Comparison of ENCODE assay signal across 10 mouse cellular contexts in the genomic region with DNA sequence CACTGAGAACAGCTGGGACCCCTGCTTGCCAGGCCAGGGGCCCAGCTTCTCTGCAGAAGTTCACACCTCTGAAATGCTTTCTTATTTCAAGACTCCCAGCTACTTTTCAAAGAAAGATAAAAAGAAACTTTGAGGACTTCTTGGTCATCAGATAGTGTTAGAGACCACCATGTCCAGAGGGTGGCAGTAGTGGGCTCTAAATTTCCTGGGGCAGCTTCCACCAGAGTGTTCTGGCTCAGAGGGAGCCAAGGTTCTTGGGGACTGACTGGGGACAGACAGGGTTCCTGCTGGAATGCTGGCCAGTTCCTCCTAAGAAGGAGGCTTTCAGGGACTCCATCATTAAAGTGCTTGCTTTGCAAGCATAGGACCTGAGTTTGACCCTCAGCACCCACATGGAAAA. TPM values are rescaled to one million over a fixed set of nuclear protein-coding genes. Genes with fewer than 3 reads are reported as not detected.
DNase-seq lines count a peak whose midpoint lies in the region; ATAC-seq lines count a peak whose summit lies in the region.
"Had no signal": no experiment of that assay in that cellular context is flagged by ENCODE, and none has a peak within 500 bp of the region (broad histone marks: within the 10 kb centered on the region; RNA-seq: fewer than 3 reads in every experiment).

No protein-coding gene starts in this region.

- no peaks in the 10 kb centered on the region for H3K27me3 ChIP-seq in hindbrain, embryonic 11.5 days (ENCODE audit: control insufficient read depth, insufficient read depth, low read length)
- H3K27me3 ChIP-seq in hindbrain, embryonic 13.5 days: no peaks in the 10 kb centered on the region
- H3K27me3 ChIP-seq in forebrain, embryonic 12.5 days: peaks cover 7% of the 10 kb centered on the region; the same call in 1 of the 2 replicates

- H3K9ac ChIP-seq in hindbrain, embryonic 11.5 days (ENCODE audit: low read depth, low read length): no peak overlapping the region
- no peak overlapping the region for H3K9ac ChIP-seq in hindbrain, embryonic 13.5 days
- no peak overlapping the region for H3K9ac ChIP-seq in forebrain, embryonic 12.5 days
- H3K9ac ChIP-seq: hindbrain, embryonic 15.5 days had no signal

- H3K27ac ChIP-seq in hindbrain, embryonic 11.5 days (ENCODE audit: low read depth, low read length): no peak overlapping the region
- H3K27ac ChIP-seq in hindbrain, embryonic 13.5 days: no peak overlapping the region
- H3K27ac ChIP-seq in forebrain, embryonic 12.5 days: no peak overlapping the region
- H3K27ac ChIP-seq: hindbrain, embryonic 15.5 days had no signal

- H3K9me3 ChIP-seq in hindbrain, embryonic 11.5 days (ENCODE audit: control insufficient read depth, low read length): no peaks in the 10 kb centered on the region
- H3K9me3 ChIP-seq in hindbrain, embryonic 13.5 days: no peaks in the 10 kb centered on the region
- H3K9me3 ChIP-seq in forebrain, embryonic 12.5 days: no peaks in the 10 kb centered on the region
- H3K9me3 ChIP-seq: hindbrain, embryonic 15.5 days; megakaryocyte, embryonic 14.5 days had no signal

- no peak overlapping the region for H3K4me3 ChIP-seq in hindbrain, embryonic 11.5 days (ENCODE audit: low read depth, low read length)
- no peak overlapping the region for H3K4me3 ChIP-seq in hindbrain, embryonic 13.5 days
- no peak overlapping the region for H3K4me3 ChIP-seq in forebrain, embryonic 12.5 days (replicated peaks)
- H3K4me3 ChIP-seq: hindbrain, embryonic 15.5 days; megakaryocyte, embryonic 14.5 days had no signal

- DNase-seq in hindbrain, embryonic 11.5 days (ENCODE audit: low spot score): peak; percentile 54
- peak; percentile 22 to 51 for DNase-seq in right cerebral cortex, adult 2 months (ENCODE audit: low spot score in 2 of 2)
- DNase-seq in right cerebral cortex, postnatal 36 days (ENCODE audit: low spot score in 2 of 2): no peak
- peak; percentile 27 for DNase-seq in brain, adult 2 months (ENCODE audit: low read depth, low spot score)
- peak; percentile 26 for DNase-seq in lung, postnatal 14 days

- no peaks in the 10 kb centered on the region for H3K4me1 ChIP-seq in hindbrain, embryonic 11.5 days (replicated peaks; ENCODE audit: control insufficient read depth, insufficient read depth, low read length)
- H3K4me1 ChIP-seq in hindbrain, embryonic 13.5 days (replicated peaks): no peaks in the 10 kb centered on the region
- no peaks in the 10 kb centered on the region for H3K4me1 ChIP-seq in forebrain, embryonic 12.5 days
- H3K4me1 ChIP-seq: hindbrain, embryonic 15.5 days had no signal

- no peak overlapping the region for H3K4me2 ChIP-seq in hindbrain, embryonic 11.5 days (replicated peaks; ENCODE audit: low read depth, low read length)
- no peak overlapping the region for H3K4me2 ChIP-seq in hindbrain, embryonic 13.5 days
- H3K4me2 ChIP-seq in forebrain, embryonic 12.5 days: no peak overlapping the region
- H3K4me2 ChIP-seq: hindbrain, embryonic 15.5 days had no signal

- no peak for ATAC-seq in hindbrain, embryonic 11.5 days (ENCODE audit: low FRiP score)
- ATAC-seq in hindbrain, embryonic 13.5 days (ENCODE audit: low FRiP score): no peak
- no peak for ATAC-seq in forebrain, embryonic 12.5 days (ENCODE audit: low FRiP score)

- H3K36me3 ChIP-seq in hindbrain, embryonic 11.5 days (ENCODE audit: control insufficient read depth, insufficient read depth, low read length): no peaks in the 10 kb centered on the region
- no peaks in the 10 kb centered on the region for H3K36me3 ChIP-seq in hindbrain, embryonic 13.5 days
- H3K36me3 ChIP-seq in forebrain, embryonic 12.5 days (replicated peaks): no peaks in the 10 kb centered on the region
- H3K36me3 ChIP-seq: hindbrain, embryonic 15.5 days had no signal

RNA-seq across cellular contexts. Expression of a gene that starts 31.8 kb away (rescaled TPM):
- polyA plus RNA-seq in hindbrain, embryonic 11.5 days (2014; fragmentation: Nextera tagmentation; extraction: Ambion mirVana): 0.66 and 0.77 TPM in 2 replicates
- polyA plus RNA-seq in hindbrain, embryonic 13.5 days (2015; fragmentation: Nextera tagmentation; extraction: Ambion mirVana): 0.39 and 0.47 TPM in 2 replicates
- 0.10 TPM in 1 of 2 replicates, not detected in the other for polyA plus RNA-seq in forebrain, embryonic 12.5 days (2016; fragmentation: Nextera tagmentation; extraction: Ambion mirVana)
- polyA plus RNA-seq: stomach, embryonic 14.5 days had no signal

RNA-seq across cellular contexts. Expression of a gene that starts 36.5 kb away (rescaled TPM):
- polyA plus RNA-seq in hindbrain, embryonic 11.5 days (2014; fragmentation: Nextera tagmentation; extraction: Ambion mirVana): 0.14 and 0.23 TPM in 2 replicates
- polyA plus RNA-seq in hindbrain, embryonic 13.5 days (2015; fragmentation: Nextera tagmentation; extraction: Ambion mirVana): 0.35 and 0.64 TPM in 2 replicates
- 0.10 TPM in 1 of 2 replicates, not detected in the other for polyA plus RNA-seq in forebrain, embryonic 12.5 days (2016; fragmentation: Nextera tagmentation; extraction: Ambion mirVana)

Comparison
In these comparisons a context has a peak if more than half of its experiments do, and no peak if none do; other contexts are left out.
1. DNase-seq: peak in hindbrain, embryonic 11.5 days (single experiment), right cerebral cortex, adult 2 months (2 of 2), brain, adult 2 months (single experiment) and lung, postnatal 14 days (single experiment); none in right cerebral cortex, postnatal 36 days (0 of 2).